Mouse (Mus musculus): Measurements from ENCODE around the gene Ssrp1.

GRCm38 (mm10) chr2:85043623-85044022, 6.6 kb downstream of the Ssrp1 start:
- TF ChIP-seq CTCF (conservative IDR thresholded peaks at IDR 0.05; ENCODE audit: insufficient read depth, insufficient read length, low read depth, low read length) (no peak), POLR2A (IDR thresholded peaks at IDR 0.05; ENCODE audit: low read depth, low read length) (no peak)
